Mouse (Mus musculus) C2C12 (cell line): ENCODE results near the gene Arap1. TPM values are rescaled to one million over a fixed set of nuclear protein-coding genes. Genes with fewer than 3 reads are reported as not detected.
A peak's percentile ranks its signal among the peaks of the same experiment; 100 is the strongest.

ENCODE experiments used
- H3K27me3 ChIP-seq: one replicate; pipeline ENCODE4 v1.6.1; 2011; ENCODE audit not compliant: control insufficient read depth, insufficient read depth, insufficient read length
- H3K36me3 ChIP-seq: one replicate; pipeline ENCODE4 v1.6.1; 2011; ENCODE audit not compliant: control insufficient read depth, insufficient read depth
- H3K4me3 ChIP-seq: one replicate; pipeline ENCODE4 v1.5.1; 2011; ENCODE audit warnings: mild to moderate bottlenecking, control low read depth; ENCODE audit not compliant: poor library complexity, insufficient read depth, severe bottlenecking
- H3K79me2 ChIP-seq: one replicate; pipeline ENCODE4 v1.6.1; 2011; ENCODE audit not compliant: control insufficient read depth, insufficient read depth
- H3K79me3 ChIP-seq: one replicate; pipeline ENCODE4 v1.6.1; 2011; ENCODE audit warnings: low read depth, control low read depth
- H3ac ChIP-seq: one replicate; pipeline ENCODE3; 2011; ENCODE audit warnings: low read depth; ENCODE audit not compliant: control insufficient read depth, insufficient read length
- CEBPB ChIP-seq: IDR thresholded peaks from one replicate; pipeline ENCODE4 v1.6.1; 2011; ENCODE audit warnings: low read depth, mild to moderate bottlenecking, control low read depth, moderate library complexity
- CTCF ChIP-seq: IDR thresholded peaks from one replicate; pipeline ENCODE4 v1.5.1; 2011; ENCODE audit not compliant: control insufficient read depth, insufficient read depth, insufficient read length
- FOSL1 ChIP-seq: IDR thresholded peaks from one replicate; pipeline ENCODE4 v1.8.0; 2011; ENCODE audit warnings: mild to moderate bottlenecking, low read length; ENCODE audit not compliant: poor library complexity, insufficient read depth, severe bottlenecking
- MAX ChIP-seq: IDR thresholded peaks from one replicate; pipeline ENCODE4 v1.6.1; 2011; ENCODE audit warnings: mild to moderate bottlenecking, control low read depth
- MYOD1 ChIP-seq: IDR thresholded peaks from one replicate; pipeline ENCODE4 v1.6.1; 2011; ENCODE audit warnings: low read depth; ENCODE audit not compliant: control insufficient read depth, insufficient read length
- MYOG ChIP-seq: IDR thresholded peaks from one replicate; pipeline ENCODE4 v1.6.1; 2011; ENCODE audit not compliant: control insufficient read depth, insufficient read length; ENCODE audit errors: extremely low read depth
- USF1 ChIP-seq: IDR thresholded peaks from one replicate; pipeline ENCODE4 v1.6.1; 2011; ENCODE audit warnings: low read depth, mild to moderate bottlenecking, control low read depth, moderate library complexity
- long read RNA-seq, 2 experiments: library from polyadenylated mRNA; unstranded; transcript quantifications; one replicate each; pipeline ENCODE4 v2.0.0; 2019 to 2020
- polyA plus RNA-seq: library from polyadenylated mRNA; unstranded; fragments of >200 nt; fragmentation: generic; extraction: Trizol; gene quantifications from one replicate; pipeline ENCODE4 v1.2.1, GENCODE M21; 2012; ENCODE audit warnings: missing spikeins

The Arap1 gene
- polyA plus RNA-seq = 21.6 TPM
- long read RNA-seq, experiment 1, partial matches to known transcripts = 3 of 5 reads
- long read RNA-seq, experiment 1, other reads (novel, unspliced or antisense) = 1 of 5 reads
- long read RNA-seq, experiment 2, full-length matches to known transcripts = 29 of 68 reads
- long read RNA-seq, experiment 2, partial matches to known transcripts = 22 of 68 reads
- long read RNA-seq, experiment 2, other reads (novel, unspliced or antisense) = 17 of 68 reads

DNA sequence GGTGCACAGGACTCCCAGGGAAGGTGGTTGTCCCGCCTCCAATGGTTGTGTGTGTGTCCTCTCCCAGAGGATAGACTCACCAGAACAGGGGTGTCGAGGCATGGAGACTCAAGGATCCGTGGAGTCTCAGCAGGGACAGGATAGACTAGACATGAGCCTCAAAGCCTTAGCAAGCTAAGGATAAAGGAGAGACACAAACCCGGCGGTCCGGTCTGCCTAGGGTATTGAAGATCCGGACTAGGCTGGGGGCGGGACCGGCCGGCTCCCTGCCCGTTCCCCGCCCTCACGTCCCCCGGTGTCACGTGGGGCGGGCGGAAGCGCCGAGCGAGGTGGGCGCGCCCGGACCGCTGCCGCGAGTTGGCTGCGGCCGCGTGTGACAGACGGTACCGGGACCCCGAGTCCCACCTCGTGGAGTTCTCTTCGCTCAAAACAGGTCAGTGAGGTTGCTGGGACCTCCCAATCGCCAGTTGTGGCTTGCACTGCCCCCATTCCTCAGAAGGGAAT, at the start of gene Arap1:
Gene Arap1 (plus strand): TSS at position 301 of the 504 bp plus-strand sequence.
- peak within 1 kb of the TSS; percentile 67 for H3ac ChIP-seq
- no peaks in the 10 kb centered on the region for H3K79me3 ChIP-seq
- no peaks in the 10 kb centered on the region for H3K27me3 ChIP-seq
- no peaks in the 10 kb centered on the region for H3K79me2 ChIP-seq
- H3K4me3 ChIP-seq = peak within 1 kb of the TSS; percentile 44
- TF ChIP-seq MYOG (no peak), USF1 (peak; percentile 84), CEBPB (no peak), FOSL1 (no peak)
- H3K36me3 ChIP-seq = no peaks in the 10 kb centered on the region

GRCm38 (mm10) chr7:101298375-101298774, 49.5 kb upstream of the Arap1 start:
- H3K79me3 ChIP-seq = peaks cover 13% of the 10 kb centered on the region

GRCm38 (mm10) chr7:101301361-101301880, 46.4 kb upstream of the Arap1 start:
- peak overlapping the region; percentile 84 for H3ac ChIP-seq
- no peak for TF ChIP-seq CEBPB
- no peak for TF ChIP-seq MAX
- no peak for TF ChIP-seq CTCF
- no peak for TF ChIP-seq MYOG
- TF ChIP-seq MYOD1 = no peak
- TF ChIP-seq USF1 = no peak
- TF ChIP-seq FOSL1 = no peak
- no peaks in the 10 kb centered on the region for H3K27me3 ChIP-seq
- H3K36me3 ChIP-seq = peaks cover 3% of the 10 kb centered on the region
- peaks cover 13% of the 10 kb centered on the region for H3K79me3 ChIP-seq
- peak overlapping the region; percentile 46 for H3K4me3 ChIP-seq
- H3K79me2 ChIP-seq = peaks cover 17% of the 10 kb centered on the region

More at GRCm38 (mm10) chr7:101298375-101298774, 49.5 kb upstream of the Arap1 start:
- peaks cover 17% of the 10 kb centered on the region for H3K79me2 ChIP-seq
- TF ChIP-seq MAX = no peak
- no peak for TF ChIP-seq MYOG
- TF ChIP-seq USF1 = no peak
- TF ChIP-seq CTCF = no peak
- TF ChIP-seq MYOD1 = no peak
- TF ChIP-seq FOSL1 = no peak
- TF ChIP-seq CEBPB = no peak
- H3ac ChIP-seq = no peak overlapping the region
- H3K27me3 ChIP-seq = no peaks in the 10 kb centered on the region
- H3K36me3 ChIP-seq = peaks cover 14% of the 10 kb centered on the region
- no peak overlapping the region for H3K4me3 ChIP-seq

GRCm38 (mm10) chr7:101301881-101302456, 45.9 kb upstream of the Arap1 start, which contains the start of gene Atg16l2:
Atg16l2 (minus strand) TSS chr7:101302251.
- Histone ChIP-seq H3K4me3 (peak within 1 kb of the TSS; percentile 46), H3ac (peak within 1 kb of the TSS; percentile 84), H3K27me3 (no peaks in the 10 kb centered on the region), H3K79me3 (peaks cover 13% of the 10 kb centered on the region), H3K79me2 (peaks cover 17% of the 10 kb centered on the region), H3K36me3 (peaks cover 3% of the 10 kb centered on the region)
- TF ChIP-seq USF1 = no peak
- TF ChIP-seq CTCF = peak; percentile 19

DNA sequence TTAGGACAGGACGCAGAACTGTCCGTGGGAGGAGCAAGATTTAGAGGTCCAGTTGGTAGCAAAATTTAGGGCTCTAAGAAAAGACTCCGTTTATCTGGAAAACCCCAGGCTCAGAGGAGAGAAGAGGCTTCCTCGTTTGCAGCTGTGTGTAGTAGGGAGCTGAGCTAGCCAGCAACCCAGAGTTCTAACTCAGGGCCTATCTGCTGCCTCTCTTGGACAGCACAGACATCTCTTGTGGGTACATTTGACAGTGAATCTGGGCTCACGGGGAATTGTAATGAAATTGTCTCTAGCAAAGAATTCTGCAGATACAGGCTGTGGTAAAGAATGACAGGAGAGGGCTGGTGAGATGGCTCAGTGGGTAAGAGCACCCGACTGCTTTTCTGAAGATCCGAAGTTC, 45.2 kb upstream of the Arap1 start:
- H3K36me3 ChIP-seq = peaks cover 3% of the 10 kb centered on the region
- peaks cover 17% of the 10 kb centered on the region for H3K79me2 ChIP-seq
- no peaks in the 10 kb centered on the region for H3K27me3 ChIP-seq
- H3ac ChIP-seq = no peak overlapping the region
- TF ChIP-seq MYOG (no peak), CTCF (no peak), USF1 (no peak)
- H3K79me3 ChIP-seq = peaks cover 13% of the 10 kb centered on the region
- H3K4me3 ChIP-seq = no peak overlapping the region

- Histone ChIP-seq H3ac (no peak overlapping the region), H3K4me3 (no peak overlapping the region), H3K79me3 (no peaks in the 10 kb centered on the region), H3K27me3 (no peaks in the 10 kb centered on the region), H3K79me2 (no peaks in the 10 kb centered on the region), H3K36me3 (no peaks in the 10 kb centered on the region)
- TF ChIP-seq CTCF = no peak
- no peak for TF ChIP-seq MYOD1
- no peak for TF ChIP-seq MYOG
- TF ChIP-seq MAX = no peak
- no peak for TF ChIP-seq USF1
- no peak for TF ChIP-seq CEBPB
- TF ChIP-seq FOSL1 = no peak
These were observed 41.0 kb upstream of the Arap1 start for GRCm38 (mm10) chr7:101306841-101307240.
